Mouse (Mus musculus): ENCODE results near the gene Epha1. TPM values are rescaled to one million over a fixed set of nuclear protein-coding genes. Genes with fewer than 3 reads are reported as not detected.

Gene Epha1
- total and polyA plus RNA-seq, 3 experiments: not detected

- dilution Hi-C loops (cut with MboI; ENCODE audit: extremely low pct_ligation_motif_present, extremely low pct_unique_long_range_greater_than_20kb, low sequenced_read_pairs) (no loop called here), in situ Hi-C loops (cut with MboI; ENCODE audit: low pct_ligation_motif_present, low pct_unique_long_range_greater_than_20kb, low sequenced_read_pairs) (loop anchor here (10.0 to 25.0 kb wide), 2 partner anchors 94 to 259 kb away; partner anchors contain the start of gene Tcaf3)
- Histone ChIP-seq H3K79me2 (replicated peaks; ENCODE audit: control insufficient read depth, extremely low read depth, insufficient read depth, poor library complexity, severe bottlenecking) (no peaks in the 10 kb centered on the region), H3K4me2 (ENCODE audit: insufficient read depth, low read depth, poor library complexity, severe bottlenecking) (no peak overlapping the region), H3K9me3 (replicated peaks; ENCODE audit: low read length) (peaks cover 3% of the 10 kb centered on the region), H3K9ac (ENCODE audit: insufficient read depth, low read depth) (no peak overlapping the region), H3K27ac (ENCODE audit: insufficient read depth, low read depth) (no peak overlapping the region), H3K27me3 (replicated peaks) (peaks cover 5% of the 10 kb centered on the region), H3K4me1 (ENCODE audit: control insufficient read depth in 1 of 2, insufficient read depth in 2 of 2) (no peaks in the 10 kb centered on the region; a peak in 1 of 4 replicates), H3K36me3 (replicated peaks in 1 of 2; ENCODE audit: control insufficient read depth in 1 of 2, insufficient read depth in 1 of 2, low read length in 1 of 2) (no peaks in the 10 kb centered on the region), H3K4me3 (replicated peaks in 1 of 3; ENCODE audit: low read depth in 2 of 3, low read length in 2 of 3, poor library complexity in 1 of 3) (no peak overlapping the region)
- DNase-seq (ENCODE audit: extremely low read depth): no peak
- no peak for TF ChIP-seq NELFE (IDR thresholded peaks at IDR 0.05; ENCODE audit: low read depth, low read length)
- TF ChIP-seq ZNF384 (IDR thresholded peaks at IDR 0.05; ENCODE audit: low read depth, low read length): no peak
- no peak for TF ChIP-seq POLR2A (IDR thresholded peaks at IDR 0.05; ENCODE audit: low read depth, low read length)
- no peak for TF ChIP-seq RAD21 (IDR thresholded peaks at IDR 0.05; ENCODE audit: low read depth, low read length)
- no peak for TF ChIP-seq CHD2 (IDR thresholded peaks at IDR 0.05; ENCODE audit: low read length)
- no peak for TF ChIP-seq BHLHE40 (IDR thresholded peaks at IDR 0.05; ENCODE audit: low read depth, low read length)
- no peak for TF ChIP-seq RCOR1 (conservative IDR thresholded peaks at IDR 0.05; ENCODE audit: low read depth, low read length)
- no peak for TF ChIP-seq MAFK (IDR thresholded peaks at IDR 0.05; ENCODE audit: insufficient replicate concordance, low read length)
- no peak for TF ChIP-seq MYC (IDR thresholded peaks at IDR 0.05; ENCODE audit: low read depth, low read length)
- no peak for TF ChIP-seq TCF12 (IDR thresholded peaks at IDR 0.05; ENCODE audit: low read depth, low read length)
- TF ChIP-seq CTCF (conservative IDR thresholded peaks at IDR 0.05 in 1 of 2, IDR thresholded peaks at IDR 0.05 in 1 of 2; ENCODE audit: low read depth in 2 of 2, low read length in 2 of 2): no peak
- TF ChIP-seq JUND (conservative IDR thresholded peaks at IDR 0.05; ENCODE audit: low read depth, low read length): no peak
- no peak for TF ChIP-seq USF2 (conservative IDR thresholded peaks at IDR 0.05; ENCODE audit: low read depth, low read length)
- no peak for TF ChIP-seq GABPA (IDR thresholded peaks at IDR 0.05; ENCODE audit: insufficient replicate concordance, low read depth, low read length)
- TF ChIP-seq IRF4 (IDR thresholded peaks at IDR 0.05; ENCODE audit: low read depth, low read length): no peak
- no peak for TF ChIP-seq MEF2A (IDR thresholded peaks at IDR 0.05; ENCODE audit: borderline replicate concordance, low read depth, low read length)
- TF ChIP-seq UBTF (IDR thresholded peaks at IDR 0.05; ENCODE audit: low read depth, low read length): no peak
- no peak for TF ChIP-seq ELF1 (IDR thresholded peaks at IDR 0.05; ENCODE audit: low read depth, low read length)
- TF ChIP-seq TBP (conservative IDR thresholded peaks at IDR 0.05; ENCODE audit: low read depth, low read length): no peak
- no peak for TF ChIP-seq HCFC1 (IDR thresholded peaks at IDR 0.05; ENCODE audit: low read depth, low read length)
These were observed 44.3 kb downstream of the Epha1 start for GRCm38 (mm10) chr6:42328757-42329156.

- Histone ChIP-seq H3K4me3 (replicated peaks in 1 of 3; ENCODE audit: low read depth in 2 of 3, low read length in 2 of 3, poor library complexity in 1 of 3) (no peak overlapping the region), H3K4me2 (ENCODE audit: insufficient read depth, low read depth, poor library complexity, severe bottlenecking) (no peak overlapping the region), H3K36me3 (replicated peaks in 1 of 2; ENCODE audit: control insufficient read depth in 1 of 2, insufficient read depth in 1 of 2, low read length in 1 of 2) (no peaks in the 10 kb centered on the region), H3K9me3 (replicated peaks; ENCODE audit: low read length) (peaks cover 3% of the 10 kb centered on the region), H3K27me3 (replicated peaks) (peaks cover 25% of the 10 kb centered on the region), H3K27ac (ENCODE audit: insufficient read depth, low read depth) (no peak overlapping the region), H3K4me1 (ENCODE audit: control insufficient read depth in 1 of 2, insufficient read depth in 2 of 2) (no peaks in the 10 kb centered on the region; a peak in 1 of 4 replicates), H3K9ac (ENCODE audit: insufficient read depth, low read depth) (no peak overlapping the region), H3K79me2 (replicated peaks; ENCODE audit: control insufficient read depth, extremely low read depth, insufficient read depth, poor library complexity, severe bottlenecking) (no peaks in the 10 kb centered on the region)
- dilution Hi-C loops (cut with MboI; ENCODE audit: extremely low pct_ligation_motif_present, extremely low pct_unique_long_range_greater_than_20kb, low sequenced_read_pairs): no loop called here
- no peak for TF ChIP-seq KAT2A (IDR thresholded peaks at IDR 0.05; ENCODE audit: insufficient replicate concordance, low read length)
- TF ChIP-seq ZMIZ1 (IDR thresholded peaks at IDR 0.05; ENCODE audit: low read depth, low read length): no peak
- no peak for TF ChIP-seq BHLHE40 (IDR thresholded peaks at IDR 0.05; ENCODE audit: low read depth, low read length)
- TF ChIP-seq POLR2A (IDR thresholded peaks at IDR 0.05; ENCODE audit: low read depth, low read length): no peak
- DNase-seq (ENCODE audit: extremely low read depth): no peak
- in situ Hi-C loops (cut with MboI; ENCODE audit: low pct_ligation_motif_present, low pct_unique_long_range_greater_than_20kb, low sequenced_read_pairs): loop anchor here (10.0 to 25.0 kb wide), 2 partner anchors 92 to 261 kb away; partner anchors contain the start of gene Tcaf3
These were observed 46.6 kb downstream of the Epha1 start for GRCm38 (mm10) chr6:42326509-42326908.

All from CH12.LX (cell line).